Mouse (Mus musculus) stomach, embryonic 15.5 days (tissue): ENCODE data around the gene Zfp213. TPM values are rescaled to one million over a fixed set of nuclear protein-coding genes. Genes with fewer than 3 reads are reported as not detected.

Experiments
- ATAC-seq: fragments of 200-750 bp; cut with Nextera tagmentation; 2 replicates; pipeline ENCODE4 v1.8.0; 2017; ENCODE audit warnings: low read depth, moderate number of reproducible peaks, moderate TSS enrichment; ENCODE audit not compliant: insufficient read depth, low FRiP score
- H3K27ac ChIP-seq: fragments of 300-500 bp; sonication (generic); 2 replicates; pipeline ENCODE4 v1.5.1; 2015; ENCODE audit warnings: mild to moderate bottlenecking, inconsistent platforms
- H3K27me3 ChIP-seq: fragments of 300-500 bp; sonication (generic); replicated peaks from 2 replicates; pipeline ENCODE4 v1.6.1; 2015; ENCODE audit warnings: inconsistent platforms
- H3K36me3 ChIP-seq: fragments of 300-500 bp; sonication (generic); 2 replicates; pipeline ENCODE4 v1.6.1; 2015; ENCODE audit warnings: inconsistent platforms
- H3K4me1 ChIP-seq: fragments of 300-500 bp; sonication (generic); 2 replicates; pipeline ENCODE4 v1.6.1; 2015; ENCODE audit warnings: inconsistent platforms
- H3K4me2 ChIP-seq: fragments of 300-500 bp; sonication (generic); 2 replicates; pipeline ENCODE4 v1.6.1; 2015; ENCODE audit warnings: mild to moderate bottlenecking, inconsistent platforms
- H3K4me3 ChIP-seq: fragments of 300-500 bp; sonication (generic); replicated peaks from 2 replicates; pipeline ENCODE4 v1.5.1; 2015; ENCODE audit warnings: inconsistent platforms
- H3K9ac ChIP-seq: fragments of 300-500 bp; sonication (generic); 2 replicates; pipeline ENCODE4 v1.6.1; 2015; ENCODE audit warnings: inconsistent platforms
- H3K9me3 ChIP-seq: fragments of 300-500 bp; sonication (generic); 2 replicates; pipeline ENCODE4 v1.6.1; 2016; ENCODE audit warnings: inconsistent platforms
- WGBS: fragments of 180-500 bp; shearing (Covaris S2); methylation state at CpG from one replicate; pipeline ENCODE4 v1.1.7; 2015; 5-methylcytosine and 5-hydroxymethylcytosine counted together
- polyA plus RNA-seq: library from polyadenylated mRNA; unstranded; fragments of >200 nt; fragmentation: Nextera tagmentation; extraction: Ambion mirVana; gene quantifications from 2 replicates; pipeline ENCODE4 v1.2.1, GENCODE M21; 2015

Zfp213 gene
- polyA plus RNA-seq, 1 experiment from 2014 or later, result 16.1 TPM

DNA sequence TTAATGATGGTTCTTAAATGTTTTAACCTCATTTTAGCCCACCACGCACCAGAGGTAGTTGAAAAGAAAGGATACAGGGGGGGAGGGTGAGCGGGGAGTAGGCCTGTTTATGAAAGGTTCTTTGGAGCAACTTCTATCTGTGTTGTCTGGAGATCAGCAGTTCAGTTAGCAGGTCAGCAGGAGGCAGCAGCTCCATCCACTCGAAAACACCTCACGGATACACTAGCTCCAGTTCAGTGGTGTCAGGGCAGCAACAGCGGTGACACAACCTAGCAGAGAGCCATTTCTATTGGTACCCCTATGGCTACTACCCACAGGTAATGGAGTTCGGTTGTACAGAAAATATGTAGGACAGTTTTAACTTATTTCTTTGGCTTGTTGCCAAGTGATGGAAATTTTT lies 6.0 kb upstream of the Zfp213 start:
- WGBS, result 37% methylated on average over 6 of the region's 6 CpGs
- Histone ChIP-seq H3K4me3 (no peak overlapping the region), H3K27me3 (no peaks in the 10 kb centered on the region), H3K27ac (no peak overlapping the region), H3K9ac (no peak overlapping the region), H3K9me3 (no peaks in the 10 kb centered on the region), H3K36me3 (peaks cover 8% of the 10 kb centered on the region), H3K4me1 (peaks cover 2% of the 10 kb centered on the region; the same call in 1 of the 2 replicates), H3K4me2 (no peak overlapping the region)
- peak; percentile 38; the same call in 1 of the 2 replicates for ATAC-seq

DNA sequence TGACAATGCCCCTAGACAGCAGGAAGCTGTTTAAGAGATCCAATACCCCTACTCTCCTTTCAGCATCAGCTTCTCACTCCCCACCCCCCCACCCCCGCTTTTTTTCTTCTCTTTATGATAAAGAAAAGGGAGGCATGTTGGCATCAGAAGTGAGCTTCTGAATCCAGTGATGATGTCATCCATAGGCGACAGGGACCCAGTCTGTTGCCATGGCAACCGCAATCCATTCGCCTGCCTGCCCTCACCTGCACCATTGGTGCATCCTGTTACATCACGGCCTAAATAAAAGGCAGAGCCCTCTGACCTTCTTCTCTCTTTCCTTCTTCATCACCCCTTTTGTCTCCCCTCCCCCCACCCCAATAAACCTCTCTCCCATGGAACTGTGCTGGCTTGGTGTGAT lies 4.3 kb upstream of the Zfp213 start:
- H3K36me3 ChIP-seq, result 0 out of 2 replicates have a peak, but pooled peaks cover 2% of the 10 kb centered on the region
- peaks cover 6% of the 10 kb centered on the region; the same call in 1 of the 2 replicates for H3K4me1 ChIP-seq
- H3K9me3 ChIP-seq, result no peaks in the 10 kb centered on the region
- H3K27me3 ChIP-seq, result no peaks in the 10 kb centered on the region
- no peak overlapping the region for H3K4me3 ChIP-seq
- H3K9ac ChIP-seq, result no peak overlapping the region
- 39% methylated on average over 5 of the region's 5 CpGs for WGBS
- H3K4me2 ChIP-seq, result no peak overlapping the region
- H3K27ac ChIP-seq, result no peak overlapping the region
- no peak for ATAC-seq

DNA sequence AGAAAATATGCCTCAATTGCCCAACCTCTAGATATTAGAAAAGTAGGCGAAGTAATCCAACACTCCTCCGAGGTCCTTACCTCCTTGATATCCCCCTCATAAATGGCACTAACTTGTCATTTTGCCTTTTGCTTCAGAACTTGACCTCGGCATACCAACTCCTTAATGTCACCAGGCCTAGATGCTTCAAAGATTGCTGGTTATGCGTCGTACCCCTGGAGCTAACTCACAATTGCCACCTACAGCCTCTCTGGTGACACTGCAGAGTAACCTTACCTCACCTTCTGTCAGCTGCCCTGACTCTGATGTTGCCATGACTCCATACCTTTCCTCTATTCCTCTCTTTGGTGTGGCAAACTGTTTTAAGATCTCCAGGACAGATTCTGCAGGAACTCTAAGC lies 2.7 kb upstream of the Zfp213 start:
- no peak for ATAC-seq
- Histone ChIP-seq H3K9me3 (no peaks in the 10 kb centered on the region), H3K4me3 (no peak overlapping the region), H3K27me3 (no peaks in the 10 kb centered on the region), H3K36me3 (no peaks in the 10 kb centered on the region), H3K4me2 (no peak overlapping the region), H3K9ac (no peak overlapping the region), H3K27ac (no peak overlapping the region), H3K4me1 (peaks cover 9% of the 10 kb centered on the region; the same call in 1 of the 2 replicates)
- WGBS, result 48% methylated on average over 5 of the region's 5 CpGs

DNA sequence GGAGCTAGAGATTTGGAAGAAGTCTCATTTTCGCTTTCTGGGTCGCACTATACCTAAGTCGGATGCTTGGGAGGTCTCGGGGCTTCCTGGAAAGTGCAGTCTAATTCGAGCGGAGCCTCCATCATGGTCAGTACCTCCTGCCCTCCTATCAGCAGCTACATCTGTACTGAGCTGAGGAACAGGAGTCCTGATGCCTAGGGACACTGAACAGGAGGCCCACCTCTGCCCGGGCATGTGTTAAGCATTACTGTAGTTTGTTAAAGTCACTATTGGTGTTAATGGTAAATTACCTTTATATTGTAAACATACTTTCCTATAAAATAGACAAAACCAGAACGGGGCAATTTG lies 304 bp upstream of the Zfp213 start:
- Histone ChIP-seq H3K4me1 (peaks cover 9% of the 10 kb centered on the region; the same call in 1 of the 2 replicates), H3K27me3 (no peaks in the 10 kb centered on the region), H3K4me3 (peak overlapping the region; percentile 72), H3K4me2 (peak overlapping the region; percentile 67), H3K9me3 (no peaks in the 10 kb centered on the region), H3K27ac (peak overlapping the region; percentile 96), H3K9ac (peak overlapping the region; percentile 74), H3K36me3 (0 out of 2 replicates have a peak, but pooled peaks cover 5% of the 10 kb centered on the region)
- under 1% methylated on average over 8 of the region's 8 CpGs for WGBS
- peak; percentile 76 for ATAC-seq

DNA sequence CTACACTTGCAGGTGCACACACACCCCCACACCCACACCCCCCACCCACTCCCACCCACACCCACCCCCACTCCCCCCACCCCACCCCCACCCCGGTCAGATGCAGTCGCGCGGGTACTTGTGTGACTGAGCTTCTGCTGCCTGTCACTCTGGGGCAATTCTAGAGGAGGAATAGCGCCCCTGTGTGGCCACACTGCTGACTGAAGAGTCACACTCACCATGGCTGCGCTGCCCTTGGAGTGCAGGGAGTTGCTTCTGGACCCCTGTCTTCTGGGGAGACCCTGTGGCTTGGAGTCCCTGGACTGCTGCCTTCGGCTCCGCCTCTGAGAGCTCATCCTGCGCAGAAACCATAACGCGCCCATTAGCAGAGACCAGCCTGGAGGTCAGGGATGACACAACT lies 4.3 kb downstream of the Zfp213 start:
- Histone ChIP-seq H3K27ac (no peak overlapping the region), H3K9ac (no peak overlapping the region), H3K4me1 (peaks cover 4% of the 10 kb centered on the region; the same call in 1 of the 2 replicates), H3K9me3 (no peaks in the 10 kb centered on the region), H3K4me3 (no peak overlapping the region), H3K27me3 (no peaks in the 10 kb centered on the region), H3K4me2 (no peak overlapping the region), H3K36me3 (peaks cover 29% of the 10 kb centered on the region)
- ATAC-seq, result no peak
- 70% methylated on average over 7 of the region's 11 CpGs for WGBS

DNA sequence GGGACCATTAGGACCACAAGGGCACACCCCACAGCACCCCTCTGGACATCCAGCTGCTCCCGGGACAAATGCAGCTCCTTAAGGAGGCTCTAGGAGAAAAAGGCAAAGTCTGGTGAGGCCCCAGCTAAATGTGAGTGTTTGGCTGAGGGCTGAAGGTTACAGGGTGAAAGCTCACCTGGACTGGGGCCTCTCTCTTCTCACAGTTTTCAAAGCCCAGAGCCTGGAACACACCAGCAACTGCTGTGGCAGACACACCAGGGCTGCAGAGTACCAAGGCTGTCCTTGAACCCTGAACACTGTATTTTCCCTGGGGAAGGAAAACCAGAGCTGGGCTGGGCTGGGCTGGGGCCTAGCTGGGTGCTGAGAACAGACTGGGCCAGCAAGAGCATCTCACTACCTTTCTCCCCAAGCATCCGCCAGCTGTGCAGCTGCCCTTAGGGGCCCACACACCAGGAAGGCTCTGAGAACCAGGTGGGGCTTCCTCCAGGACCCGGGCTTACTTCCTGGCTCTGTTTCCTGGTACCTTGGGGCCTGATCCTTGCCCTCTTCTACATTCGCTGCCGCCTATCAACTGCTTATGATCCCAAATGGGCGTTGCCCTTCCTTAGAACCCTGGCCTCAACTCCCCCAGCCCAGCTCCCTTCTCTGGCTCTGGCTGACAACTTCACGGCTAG lies 8.7 kb downstream of the Zfp213 start:
- Histone ChIP-seq H3K9ac (no peak overlapping the region), H3K27ac (no peak overlapping the region), H3K4me3 (no peak overlapping the region), H3K27me3 (no peaks in the 10 kb centered on the region), H3K4me2 (no peak overlapping the region), H3K4me1 (peaks cover 4% of the 10 kb centered on the region), H3K9me3 (no peaks in the 10 kb centered on the region), H3K36me3 (peaks cover 24% of the 10 kb centered on the region)
- 67% methylated on average over 7 of the region's 7 CpGs for WGBS
- no peak for ATAC-seq

DNA sequence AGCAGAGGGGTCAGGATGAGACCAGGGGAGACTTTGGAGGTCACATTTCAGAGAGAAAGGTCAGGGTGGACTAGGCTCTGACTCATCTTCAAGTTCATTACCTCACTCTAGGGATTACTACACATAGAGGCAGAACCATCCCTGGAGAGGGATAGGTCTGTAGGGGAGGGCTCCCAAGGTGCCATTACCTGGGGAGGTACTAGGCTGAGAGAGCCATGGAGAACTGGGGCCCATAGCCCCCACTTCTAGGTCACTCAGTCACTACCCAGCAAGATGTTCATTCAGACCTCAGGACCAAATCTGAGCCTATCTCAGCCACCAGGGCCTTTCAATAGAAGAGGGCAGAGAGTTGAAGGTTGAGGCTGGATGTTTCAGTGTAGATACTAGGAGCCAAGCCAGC lies 9.7 kb downstream of the Zfp213 start:
- peaks cover 4% of the 10 kb centered on the region for H3K4me1 ChIP-seq
- H3K4me2 ChIP-seq, result no peak overlapping the region
- no peak overlapping the region for H3K27ac ChIP-seq
- no peaks in the 10 kb centered on the region for H3K9me3 ChIP-seq
- no peak overlapping the region for H3K4me3 ChIP-seq
- no peak overlapping the region for H3K9ac ChIP-seq
- ATAC-seq, result no peak
- no peaks in the 10 kb centered on the region for H3K27me3 ChIP-seq
- H3K36me3 ChIP-seq, result peaks cover 24% of the 10 kb centered on the region

DNA sequence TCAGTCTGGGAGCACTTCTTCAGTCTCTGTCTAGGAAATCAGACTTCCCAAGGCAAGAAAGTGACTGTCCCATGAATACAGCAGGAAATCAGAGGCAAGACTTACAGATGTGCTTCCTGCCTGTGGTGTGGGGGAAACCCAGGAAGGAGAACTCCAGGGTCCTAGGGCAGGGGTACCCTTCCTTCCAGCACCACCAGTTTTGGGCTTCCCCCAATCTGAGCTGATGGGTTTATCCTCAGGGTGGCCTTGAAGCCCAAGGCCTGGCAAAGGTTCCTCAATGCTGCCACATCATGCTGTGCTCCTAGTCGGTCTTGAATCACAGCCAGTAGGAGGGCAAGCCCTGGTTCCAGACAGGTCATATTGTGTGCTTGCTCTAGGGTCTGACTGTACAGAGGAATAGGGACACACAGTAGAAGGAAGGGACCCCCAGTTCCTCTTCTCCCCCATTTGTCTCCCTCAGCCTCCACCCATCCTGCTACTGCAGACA lies 10.4 kb downstream of the Zfp213 start:
- no peak for ATAC-seq
- H3K27me3 ChIP-seq, result no peaks in the 10 kb centered on the region
- no peak overlapping the region for H3K27ac ChIP-seq
- no peak overlapping the region for H3K4me2 ChIP-seq
- peaks cover 17% of the 10 kb centered on the region for H3K36me3 ChIP-seq
- WGBS, result 60% methylated on average over 1 of the region's 1 CpGs
- H3K9me3 ChIP-seq, result no peaks in the 10 kb centered on the region
- no peak overlapping the region for H3K4me3 ChIP-seq
- H3K4me1 ChIP-seq, result peaks cover 8% of the 10 kb centered on the region
- H3K9ac ChIP-seq, result no peak overlapping the region

DNA sequence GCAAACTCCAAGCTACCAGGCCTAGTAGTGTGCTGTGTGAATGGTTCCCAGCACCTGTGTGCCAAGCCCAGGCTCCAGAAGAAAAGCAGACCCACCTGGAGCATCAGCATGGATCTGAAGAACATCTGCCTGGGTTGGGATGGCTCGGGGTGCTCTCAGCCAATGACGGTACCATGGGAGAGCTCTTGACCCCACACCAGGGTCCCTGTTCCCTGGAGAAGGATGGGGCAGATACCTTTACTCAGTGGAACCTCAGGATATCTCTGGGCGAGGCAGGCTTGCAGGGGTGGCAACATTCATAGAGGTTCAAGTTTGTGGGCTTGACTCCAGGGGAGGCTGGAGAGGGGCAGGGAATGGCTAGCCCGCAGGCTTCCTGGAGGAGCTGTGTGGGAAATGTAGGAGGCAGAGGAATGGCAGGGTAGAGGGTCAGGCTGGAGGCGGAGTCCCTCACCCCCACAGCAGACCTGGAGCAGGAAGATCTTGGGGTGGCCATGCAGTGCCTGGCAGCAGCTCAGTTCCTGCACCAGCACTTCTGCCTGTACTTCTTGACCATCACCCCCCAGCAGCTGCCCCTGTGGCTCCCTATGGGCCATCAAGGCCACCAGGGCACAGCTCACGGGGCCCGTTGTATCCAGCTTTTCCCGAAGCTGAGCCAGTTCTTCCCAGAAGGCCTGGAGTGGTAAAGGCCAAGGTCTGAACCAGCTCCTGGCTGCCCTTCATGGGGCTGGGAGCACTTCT lies 11.0 kb downstream of the Zfp213 start:
- Histone ChIP-seq H3K9ac (no peak overlapping the region), H3K9me3 (no peaks in the 10 kb centered on the region), H3K4me1 (peaks cover 8% of the 10 kb centered on the region), H3K36me3 (peaks cover 16% of the 10 kb centered on the region), H3K4me3 (no peak overlapping the region), H3K4me2 (no peak overlapping the region), H3K27ac (no peak overlapping the region), H3K27me3 (no peaks in the 10 kb centered on the region)
- WGBS, result 89% methylated on average over 8 of the region's 8 CpGs
- ATAC-seq, result no peak

DNA sequence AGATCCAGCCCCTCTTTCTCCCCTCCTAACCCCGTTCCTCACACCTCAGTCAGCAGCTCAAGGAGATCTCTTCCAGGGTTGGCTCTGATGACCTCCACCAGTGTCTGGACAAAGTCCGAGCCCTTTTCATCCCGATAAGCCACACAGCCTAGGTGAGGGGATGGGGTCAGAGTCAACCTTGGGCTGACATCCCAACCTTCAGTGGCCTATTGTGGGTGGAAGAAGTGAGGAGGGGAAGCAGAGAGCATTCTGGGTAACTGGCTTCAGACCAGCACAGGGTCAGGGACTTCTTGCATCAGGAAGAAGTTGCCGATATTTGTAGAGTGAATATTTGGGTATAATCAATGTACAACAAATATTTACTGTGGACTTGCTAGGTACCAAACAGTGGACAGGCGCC lies 12.1 kb downstream of the Zfp213 start:
- Histone ChIP-seq H3K4me2 (no peak overlapping the region), H3K27me3 (no peaks in the 10 kb centered on the region), H3K36me3 (peaks cover 6% of the 10 kb centered on the region), H3K4me3 (no peak overlapping the region), H3K9me3 (no peaks in the 10 kb centered on the region), H3K27ac (no peak overlapping the region), H3K9ac (no peak overlapping the region), H3K4me1 (peaks cover 8% of the 10 kb centered on the region)
- no peak for ATAC-seq
- WGBS, result 48% methylated on average over 5 of the region's 5 CpGs

DNA sequence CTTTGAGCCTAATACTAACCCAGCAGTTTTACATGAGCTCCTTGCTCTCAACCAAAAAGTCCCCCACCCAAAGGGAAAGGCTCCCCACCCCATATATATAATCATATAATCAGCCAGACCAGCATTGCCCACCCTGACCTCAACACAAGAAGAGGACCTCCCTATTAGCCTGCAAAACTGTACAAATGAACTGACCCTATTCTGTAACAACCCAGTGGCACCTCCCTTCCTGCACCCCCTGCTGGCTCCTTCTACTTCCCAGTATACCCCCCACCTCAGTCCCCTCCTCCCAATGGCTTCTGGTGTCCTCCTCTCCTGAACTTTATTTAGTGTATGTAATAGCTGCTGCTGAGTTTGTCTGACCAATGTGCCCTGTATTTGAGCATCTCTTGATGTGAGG lies 12.6 kb downstream of the Zfp213 start:
- H3K4me2 ChIP-seq, result peak overlapping the region; percentile 84
- peaks cover 8% of the 10 kb centered on the region for H3K4me1 ChIP-seq
- H3K27ac ChIP-seq, result peak overlapping the region; percentile 88; the same call in 1 of the 2 replicates
- no peak for ATAC-seq
- H3K27me3 ChIP-seq, result no peaks in the 10 kb centered on the region
- no peaks in the 10 kb centered on the region for H3K9me3 ChIP-seq
- peak overlapping the region; percentile 59 for H3K4me3 ChIP-seq
- H3K9ac ChIP-seq, result peak overlapping the region; percentile 54; the same call in 1 of the 2 replicates
- H3K36me3 ChIP-seq, result 0 out of 2 replicates have a peak, but pooled peaks cover under 1% of the 10 kb centered on the region

DNA sequence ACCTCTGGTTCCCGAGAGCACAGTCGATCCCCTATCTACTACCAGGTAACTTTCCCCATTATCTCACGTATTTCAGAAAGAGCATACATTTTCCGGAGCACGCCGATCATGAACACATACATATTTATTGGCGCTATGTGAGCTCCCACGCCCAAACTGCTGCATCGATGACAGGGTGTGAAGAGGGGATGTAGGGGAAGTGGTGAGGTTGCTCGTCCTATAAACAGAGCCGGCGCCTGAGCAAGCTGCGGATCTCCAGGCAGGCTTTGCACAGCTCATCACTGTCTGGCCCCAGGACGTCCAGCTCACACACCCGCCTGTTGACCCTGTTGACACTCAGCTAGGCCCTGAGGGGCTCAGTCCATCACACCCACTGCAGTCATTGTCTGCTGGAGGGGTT lies 13.2 kb downstream of the Zfp213 start:
- WGBS, result under 1% methylated on average over 15 of the region's 15 CpGs
- peak; percentile 3; the same call in 1 of the 2 replicates for ATAC-seq

More for the DNA sequence above, 13.2 kb downstream of the Zfp213 start:
- Histone ChIP-seq H3K27ac (peak overlapping the region; percentile 88), H3K4me3 (peak overlapping the region; percentile 59), H3K4me1 (peaks cover 8% of the 10 kb centered on the region), H3K9me3 (no peaks in the 10 kb centered on the region), H3K27me3 (no peaks in the 10 kb centered on the region), H3K4me2 (peak overlapping the region; percentile 84), H3K36me3 (no peaks in the 10 kb centered on the region), H3K9ac (peak overlapping the region; percentile 54)
